Mouse (Mus musculus) heart, embryonic 14.5 days (tissue): ENCODE results near the gene Proca1. TPM values are rescaled to one million over a fixed set of nuclear protein-coding genes. Genes with fewer than 3 reads are reported as not detected.

ENCODE experiments used
- ATAC-seq: fragments of 200-750 bp; cut with Nextera tagmentation; 2 replicates; pipeline ENCODE4 v1.8.0; 2017; ENCODE audit warnings: low read depth, moderate TSS enrichment; ENCODE audit not compliant: insufficient number of reproducible peaks, insufficient read depth, low FRiP score
- H3K27ac ChIP-seq, 2 experiments: fragments of 200-500 bp in 1 of 2; fragments of 300-500 bp in 1 of 2; sonication (generic) in 1 of 2; replicated peaks in 1 of 2; 2 replicates each; pipeline ENCODE4 v1.5.1; 2012 to 2014; ENCODE audit warnings: low read depth in 2 of 2, low read length in 2 of 2, control low read depth in 1 of 2, mild to moderate bottlenecking in 1 of 2, mixed read lengths in 1 of 2; ENCODE audit not compliant: control insufficient read depth in 1 of 2, insufficient read depth in 1 of 2
- H3K27me3 ChIP-seq: fragments of 300-500 bp; sonication (generic); 2 replicates; pipeline ENCODE4 v1.6.1; 2014; ENCODE audit warnings: mild to moderate bottlenecking, low read length, control low read depth; ENCODE audit not compliant: control insufficient read depth, insufficient read depth
- H3K36me3 ChIP-seq: fragments of 300-500 bp; sonication (generic); 2 replicates; pipeline ENCODE4 v1.6.1; 2014; ENCODE audit warnings: mild to moderate bottlenecking, control low read depth, low read length, mixed read lengths; ENCODE audit not compliant: control insufficient read depth, insufficient read depth
- H3K4me1 ChIP-seq, 2 experiments: fragments of 200-500 bp in 1 of 2; fragments of 300-500 bp in 1 of 2; sonication (generic) in 1 of 2; 2 replicates each; pipeline ENCODE4 v1.6.1; 2012 to 2014; ENCODE audit warnings: low read length in 2 of 2, control low read depth in 1 of 2, mixed read lengths in 1 of 2; ENCODE audit not compliant: control insufficient read depth in 2 of 2, insufficient read depth in 2 of 2
- H3K4me2 ChIP-seq: fragments of 300-500 bp; sonication (generic); 2 replicates; pipeline ENCODE4 v1.6.1; 2014; ENCODE audit warnings: mild to moderate bottlenecking, low read length
- H3K4me3 ChIP-seq, 2 experiments: fragments of 200-500 bp in 1 of 2; fragments of 300-500 bp in 1 of 2; sonication (generic) in 1 of 2; 2 replicates each; pipeline ENCODE4 v1.5.1; 2012 to 2014; ENCODE audit warnings: low read length in 2 of 2, mild to moderate bottlenecking in 2 of 2, control low read depth in 1 of 2, low read depth in 1 of 2, moderate library complexity in 1 of 2; ENCODE audit not compliant: control insufficient read depth in 1 of 2, insufficient read depth in 1 of 2
- H3K9ac ChIP-seq: fragments of 300-500 bp; sonication (generic); 2 replicates; pipeline ENCODE4 v1.6.1; 2014; ENCODE audit warnings: mild to moderate bottlenecking, low read length
- H3K9me3 ChIP-seq: fragments of 300-500 bp; sonication (generic); 2 replicates; pipeline ENCODE4 v1.6.1; 2016; ENCODE audit warnings: low read length, control low read depth; ENCODE audit not compliant: control insufficient read depth
- WGBS: fragments of 180-500 bp; shearing (Covaris S2); extraction: QIAGEN DNeasy Blood & Tissue Kit; methylation state at CpG from one replicate; pipeline ENCODE4 v1.1.7; 2014; 5-methylcytosine and 5-hydroxymethylcytosine counted together
- polyA plus RNA-seq: library from polyadenylated mRNA; unstranded; fragments of >200 nt; fragmentation: Nextera tagmentation; extraction: Ambion mirVana; gene quantifications from 2 replicates; pipeline ENCODE4 v1.2.1, GENCODE M21; 2014

The Proca1 gene
- polyA plus RNA-seq, 1 experiment from 2014 or later = 2.9 TPM

GRCm38 (mm10) chr11:78155674-78156073 is 37.5 kb upstream of the Proca1 start:
- Histone ChIP-seq H3K36me3 (peaks cover 98% of the 10 kb centered on the region), H3K4me1 (peaks cover 0 to 8% of the 10 kb centered on the region in 2 experiments; a peak in 2 of 4 replicates), H3K27me3 (no peaks in the 10 kb centered on the region), H3K9me3 (no peaks in the 10 kb centered on the region), H3K9ac (no peak overlapping the region), H3K4me3 (no peak overlapping the region), H3K27ac (no peak overlapping the region), H3K4me2 (no peak overlapping the region)
- 84% methylated on average over 5 of the region's 5 CpGs for WGBS
- ATAC-seq = no peak

- H3K27me3 ChIP-seq = no peaks in the 10 kb centered on the region
- H3K9ac ChIP-seq = no peak overlapping the region
- no peak overlapping the region for H3K4me3 ChIP-seq
- WGBS = 75% methylated on average over 6 of the region's 6 CpGs
- no peak for ATAC-seq
- H3K27ac ChIP-seq = no peak overlapping the region
- no peaks in the 10 kb centered on the region for H3K9me3 ChIP-seq
- H3K4me2 ChIP-seq = no peak overlapping the region
- peaks cover 98% of the 10 kb centered on the region for H3K36me3 ChIP-seq
- H3K4me1 ChIP-seq = peaks cover 0 to 8% of the 10 kb centered on the region in 2 experiments; a peak in 2 of 4 replicates
These were observed 37.0 kb upstream of the Proca1 start for GRCm38 (mm10) chr11:78156156-78156699.

GRCm38 (mm10) chr11:78159096-78159495 is 34.1 kb upstream of the Proca1 start:
- Histone ChIP-seq H3K36me3 (peaks cover 84% of the 10 kb centered on the region), H3K4me2 (no peak overlapping the region), H3K4me3 (no peak overlapping the region), H3K9ac (no peak overlapping the region), H3K27me3 (no peaks in the 10 kb centered on the region), H3K4me1 (peaks cover 7 to 22% of the 10 kb centered on the region in 2 experiments; a peak in 3 of 4 replicates), H3K27ac (no peak overlapping the region), H3K9me3 (no peaks in the 10 kb centered on the region)
- 10% methylated on average over 2 of the region's 2 CpGs for WGBS
- no peak for ATAC-seq

GRCm38 (mm10) chr11:78159557-78159956 is 33.6 kb upstream of the Proca1 start:
- H3K9ac ChIP-seq = no peak overlapping the region
- ATAC-seq = no peak
- H3K4me1 ChIP-seq = peaks cover 7 to 23% of the 10 kb centered on the region in 2 experiments; a peak in 3 of 4 replicates
- H3K27ac ChIP-seq = no peak overlapping the region
- H3K4me3 ChIP-seq = no peak overlapping the region
- 84% methylated on average over 7 of the region's 7 CpGs for WGBS
- H3K27me3 ChIP-seq = no peaks in the 10 kb centered on the region
- peaks cover 80% of the 10 kb centered on the region for H3K36me3 ChIP-seq
- H3K9me3 ChIP-seq = no peaks in the 10 kb centered on the region
- no peak overlapping the region for H3K4me2 ChIP-seq

- no peak overlapping the region for H3K27ac ChIP-seq
- H3K27me3 ChIP-seq = no peaks in the 10 kb centered on the region
- H3K4me3 ChIP-seq = no peak overlapping the region
- ATAC-seq = no peak
- H3K4me2 ChIP-seq = no peak overlapping the region
- H3K4me1 ChIP-seq = peaks cover 7 to 23% of the 10 kb centered on the region in 2 experiments; a peak in 3 of 4 replicates
- 87% methylated on average over 18 of the region's 18 CpGs for WGBS
- no peaks in the 10 kb centered on the region for H3K9me3 ChIP-seq
- no peak overlapping the region for H3K9ac ChIP-seq
- H3K36me3 ChIP-seq = peaks cover 74% of the 10 kb centered on the region
These were observed 33.0 kb upstream of the Proca1 start for GRCm38 (mm10) chr11:78160171-78160570.

- no peak overlapping the region for H3K4me3 ChIP-seq
- H3K9ac ChIP-seq = no peak overlapping the region
- 84% methylated on average over 3 of the region's 3 CpGs for WGBS
- no peak overlapping the region for H3K4me2 ChIP-seq
- H3K36me3 ChIP-seq = peaks cover 68% of the 10 kb centered on the region
- peaks cover 7 to 23% of the 10 kb centered on the region in 2 experiments; a peak in 3 of 4 replicates for H3K4me1 ChIP-seq
- H3K27me3 ChIP-seq = no peaks in the 10 kb centered on the region
- no peak overlapping the region for H3K27ac ChIP-seq
- ATAC-seq = no peak
- H3K9me3 ChIP-seq = no peaks in the 10 kb centered on the region
These were observed 32.5 kb upstream of the Proca1 start for GRCm38 (mm10) chr11:78160675-78161074.

GRCm38 (mm10) chr11:78161169-78161568 is 32.0 kb upstream of the Proca1 start:
- Histone ChIP-seq H3K9ac (no peak overlapping the region), H3K4me3 (no peak overlapping the region), H3K27me3 (no peaks in the 10 kb centered on the region), H3K4me2 (no peak overlapping the region), H3K36me3 (peaks cover 64% of the 10 kb centered on the region), H3K27ac (no peak overlapping the region), H3K4me1 (peaks cover 11 to 27% of the 10 kb centered on the region in 2 experiments; a peak in 3 of 4 replicates), H3K9me3 (no peaks in the 10 kb centered on the region)
- WGBS = 84% methylated on average over 14 of the region's 14 CpGs
- no peak for ATAC-seq

GRCm38 (mm10) chr11:78161968-78162367 is 31.2 kb upstream of the Proca1 start:
- Histone ChIP-seq H3K4me2 (peak overlapping the region; percentile 93; the same call in 1 of the 2 replicates), H3K4me1 (peaks cover 13 to 30% of the 10 kb centered on the region in 2 experiments; a peak in 3 of 4 replicates), H3K27ac (no peak overlapping the region), H3K9me3 (no peaks in the 10 kb centered on the region), H3K36me3 (peaks cover 56% of the 10 kb centered on the region), H3K9ac (peak overlapping the region; percentile 97; the same call in 1 of the 2 replicates), H3K27me3 (no peaks in the 10 kb centered on the region), H3K4me3 (no peak overlapping the region)
- 62% methylated on average over 4 of the region's 4 CpGs for WGBS
- no peak for ATAC-seq
